Mouse (Mus musculus): Measurements from ENCODE around the gene Cic. TPM values are rescaled to one million over a fixed set of nuclear protein-coding genes. Genes with fewer than 3 reads are reported as not detected.

The Cic gene
- total and polyA plus RNA-seq, 3 experiments, result 41.6 to 62.9 (median 62.8) TPM

- Histone ChIP-seq H3K36me3 (ENCODE audit: control insufficient read depth, insufficient read depth, low read length) (no peaks in the 10 kb centered on the region), H3K79me2 (replicated peaks; ENCODE audit: control insufficient read depth, insufficient read depth, low read length) (no peaks in the 10 kb centered on the region), H3K27me3 (ENCODE audit: control insufficient read depth, insufficient read depth, low read length) (no peaks in the 10 kb centered on the region), H3K4me3 (no peak overlapping the region), H3K27ac (no peak overlapping the region), H3K9ac (ENCODE audit: low read depth, low read length) (no peak overlapping the region), H3K4me1 (ENCODE audit: control insufficient read depth, insufficient read depth, low read length) (peaks cover 14% of the 10 kb centered on the region)
- intact Hi-C loops (cut with DNase I), result no loop called here
- no peak for DNase-seq
- 89% methylated on average over 20 of the region's 20 CpGs for WGBS
- no peak for TF ChIP-seq EP300 (IDR thresholded peaks at IDR 0.05; ENCODE audit: insufficient read depth, low read depth, low read length)
- TF ChIP-seq POLR2A (IDR thresholded peaks at IDR 0.05; ENCODE audit: insufficient read depth, low read depth, low read length), result no peak
- no peak for TF ChIP-seq CTCF (IDR thresholded peaks at IDR 0.05)
Observed at GRCm38 (mm10) chr7:25285511-25286238, 18.2 kb downstream of the Cic start.

- Histone ChIP-seq H3K4me1 (ENCODE audit: control insufficient read depth, insufficient read depth, low read length) (peaks cover 6% of the 10 kb centered on the region), H3K79me2 (replicated peaks; ENCODE audit: control insufficient read depth, insufficient read depth, low read length) (no peaks in the 10 kb centered on the region), H3K4me3 (no peak overlapping the region), H3K27ac (no peak overlapping the region), H3K27me3 (ENCODE audit: control insufficient read depth, insufficient read depth, low read length) (no peaks in the 10 kb centered on the region), H3K9ac (ENCODE audit: low read depth, low read length) (no peak overlapping the region), H3K36me3 (ENCODE audit: control insufficient read depth, insufficient read depth, low read length) (no peaks in the 10 kb centered on the region)
- DNase-seq, result no peak
- TF ChIP-seq POLR2A (IDR thresholded peaks at IDR 0.05; ENCODE audit: insufficient read depth, low read depth, low read length) (no peak), CTCF (IDR thresholded peaks at IDR 0.05) (peak; percentile 20; the same call in 1 of the 2 replicates), EP300 (IDR thresholded peaks at IDR 0.05; ENCODE audit: insufficient read depth, low read depth, low read length) (no peak)
- WGBS, result 74% methylated on average over 8 of the region's 8 CpGs
- intact Hi-C loops (cut with DNase I), result no loop called here
Observed at GRCm38 (mm10) chr7:25286989-25287388, 19.5 kb downstream of the Cic start.

- no peak overlapping the region for H3K27ac ChIP-seq
- no peak for DNase-seq
- H3K4me3 ChIP-seq, result no peak overlapping the region
- no peaks in the 10 kb centered on the region for H3K27me3 ChIP-seq (ENCODE audit: control insufficient read depth, insufficient read depth, low read length)
- TF ChIP-seq CTCF (IDR thresholded peaks at IDR 0.05) (no peak), EP300 (IDR thresholded peaks at IDR 0.05; ENCODE audit: insufficient read depth, low read depth, low read length) (no peak), POLR2A (IDR thresholded peaks at IDR 0.05; ENCODE audit: insufficient read depth, low read depth, low read length) (no peak)
- no peaks in the 10 kb centered on the region for H3K36me3 ChIP-seq (ENCODE audit: control insufficient read depth, insufficient read depth, low read length)
- H3K9ac ChIP-seq (ENCODE audit: low read depth, low read length), result no peak overlapping the region
- 87% methylated on average over 12 of the region's 12 CpGs for WGBS
- H3K4me1 ChIP-seq (ENCODE audit: control insufficient read depth, insufficient read depth, low read length), result peaks cover 4% of the 10 kb centered on the region
- intact Hi-C loops (cut with DNase I), result no loop called here
- no peaks in the 10 kb centered on the region for H3K79me2 ChIP-seq (replicated peaks; ENCODE audit: control insufficient read depth, insufficient read depth, low read length)
Observed at GRCm38 (mm10) chr7:25288011-25288410, 20.5 kb downstream of the Cic start.

- H3K4me3 ChIP-seq, result no peak overlapping the region
- TF ChIP-seq CTCF (IDR thresholded peaks at IDR 0.05) (no peak), EP300 (IDR thresholded peaks at IDR 0.05; ENCODE audit: insufficient read depth, low read depth, low read length) (no peak), POLR2A (IDR thresholded peaks at IDR 0.05; ENCODE audit: insufficient read depth, low read depth, low read length) (no peak)
- H3K27ac ChIP-seq, result no peak overlapping the region
- intact Hi-C loops (cut with DNase I), result no loop called here
- H3K36me3 ChIP-seq (ENCODE audit: control insufficient read depth, insufficient read depth, low read length), result no peaks in the 10 kb centered on the region
- no peaks in the 10 kb centered on the region for H3K79me2 ChIP-seq (replicated peaks; ENCODE audit: control insufficient read depth, insufficient read depth, low read length)
- no peaks in the 10 kb centered on the region for H3K27me3 ChIP-seq (ENCODE audit: control insufficient read depth, insufficient read depth, low read length)
- no peak for DNase-seq
- no peak overlapping the region for H3K9ac ChIP-seq (ENCODE audit: low read depth, low read length)
- 77% methylated on average over 3 of the region's 3 CpGs for WGBS
- H3K4me1 ChIP-seq (ENCODE audit: control insufficient read depth, insufficient read depth, low read length), result peaks cover 2% of the 10 kb centered on the region
Observed at GRCm38 (mm10) chr7:25288721-25289120, 21.2 kb downstream of the Cic start.

- Histone ChIP-seq H3K4me1 (ENCODE audit: control insufficient read depth, insufficient read depth, low read length) (no peaks in the 10 kb centered on the region), H3K4me3 (no peak overlapping the region), H3K27me3 (ENCODE audit: control insufficient read depth, insufficient read depth, low read length) (no peaks in the 10 kb centered on the region), H3K9ac (ENCODE audit: low read depth, low read length) (no peak overlapping the region), H3K27ac (no peak overlapping the region), H3K36me3 (ENCODE audit: control insufficient read depth, insufficient read depth, low read length) (no peaks in the 10 kb centered on the region), H3K79me2 (replicated peaks; ENCODE audit: control insufficient read depth, insufficient read depth, low read length) (no peaks in the 10 kb centered on the region)
- intact Hi-C loops (cut with DNase I), result no loop called here
- no peak for DNase-seq
- WGBS, result 96% methylated on average over 3 of the region's 3 CpGs
- TF ChIP-seq CTCF (IDR thresholded peaks at IDR 0.05) (peak; percentile 18; the same call in 1 of the 2 replicates), EP300 (IDR thresholded peaks at IDR 0.05; ENCODE audit: insufficient read depth, low read depth, low read length) (no peak), POLR2A (IDR thresholded peaks at IDR 0.05; ENCODE audit: insufficient read depth, low read depth, low read length) (no peak)
Observed at GRCm38 (mm10) chr7:25289925-25290324, 22.4 kb downstream of the Cic start.

GRCm38 (mm10) chr7:25290463-25290862 lies 23.0 kb downstream of the Cic start:
- intact Hi-C loops (cut with DNase I), result no loop called here
- Histone ChIP-seq H3K4me1 (ENCODE audit: control insufficient read depth, insufficient read depth, low read length) (no peaks in the 10 kb centered on the region), H3K27me3 (ENCODE audit: control insufficient read depth, insufficient read depth, low read length) (no peaks in the 10 kb centered on the region), H3K27ac (no peak overlapping the region), H3K36me3 (ENCODE audit: control insufficient read depth, insufficient read depth, low read length) (no peaks in the 10 kb centered on the region), H3K9ac (ENCODE audit: low read depth, low read length) (no peak overlapping the region), H3K4me3 (no peak overlapping the region), H3K79me2 (replicated peaks; ENCODE audit: control insufficient read depth, insufficient read depth, low read length) (no peaks in the 10 kb centered on the region)
- TF ChIP-seq CTCF (IDR thresholded peaks at IDR 0.05), result no peak
- TF ChIP-seq EP300 (IDR thresholded peaks at IDR 0.05; ENCODE audit: insufficient read depth, low read depth, low read length), result no peak
- TF ChIP-seq POLR2A (IDR thresholded peaks at IDR 0.05; ENCODE audit: insufficient read depth, low read depth, low read length), result no peak
- DNase-seq, result no peak
- 94% methylated on average over 1 of the region's 1 CpGs for WGBS

Data from heart, adult 2 months (tissue).